Mouse (Mus musculus) CH12.LX (cell line): Measurements from ENCODE around the gene Nuak2.
A peak's percentile ranks its signal among the peaks of the same experiment; 100 is the strongest.

Experiments
- CHD1 ChIP-seq: IDR thresholded peaks from 2 replicates; pipeline ENCODE4 v1.6.1; 2012; ENCODE audit warnings: low read depth, low read length, improper control_type of control experiment, inconsistent platforms
- CHD2 ChIP-seq: IDR thresholded peaks from 2 replicates; pipeline ENCODE4 v1.6.1; 2011; ENCODE audit warnings: low read length, improper control_type of control experiment
- CTCF ChIP-seq, 2 experiments: IDR thresholded peaks in 1 of 2; conservative IDR thresholded peaks in 1 of 2; 2 replicates each; pipeline ENCODE4 v1.5.1; 2011 to 2012; ENCODE audit warnings: low read depth in 2 of 2, low read length in 2 of 2, improper control_type of control experiment in 1 of 2, inconsistent platforms in 1 of 2, mild to moderate bottlenecking in 1 of 2, moderate library complexity in 1 of 2
- GABPA ChIP-seq: IDR thresholded peaks from 2 replicates; pipeline ENCODE4 v1.6.1; 2012; ENCODE audit warnings: low read depth, low read length, improper control_type of control experiment, inconsistent platforms; ENCODE audit not compliant: insufficient replicate concordance
- MAFK ChIP-seq: IDR thresholded peaks from 2 replicates; pipeline ENCODE4 v1.6.1; 2011; ENCODE audit warnings: low read length, improper control_type of control experiment; ENCODE audit not compliant: insufficient replicate concordance
- MAZ ChIP-seq: IDR thresholded peaks from 2 replicates; pipeline ENCODE4 v1.6.1; 2012; ENCODE audit warnings: low read depth, mild to moderate bottlenecking, inconsistent platforms, low read length, improper control_type of control experiment, moderate library complexity
- RAD21 ChIP-seq: IDR thresholded peaks from 2 replicates; pipeline ENCODE4 v1.6.1; 2011; ENCODE audit warnings: low read depth, mild to moderate bottlenecking, low read length, improper control_type of control experiment, moderate library complexity
- SMC3 ChIP-seq: IDR thresholded peaks from 2 replicates; pipeline ENCODE4 v1.6.1; 2011; ENCODE audit warnings: low read depth, low read length, improper control_type of control experiment
- USF1 ChIP-seq: IDR thresholded peaks from 2 replicates; pipeline ENCODE4 v1.6.1; 2014; ENCODE audit warnings: low read depth, mild to moderate bottlenecking, inconsistent platforms, low read length, improper control_type of control experiment
- ZC3H11A ChIP-seq: IDR thresholded peaks from 2 replicates; pipeline ENCODE4 v1.6.1; 2012; ENCODE audit warnings: low read depth, mild to moderate bottlenecking, inconsistent platforms, low read length, improper control_type of control experiment

- TF ChIP-seq ZC3H11A = no peak
- TF ChIP-seq CTCF (conservative IDR thresholded peaks at IDR 0.05 in 1 of 2, IDR thresholded peaks at IDR 0.05 in 1 of 2; ENCODE audit: low read depth in 2 of 2, low read length in 2 of 2) = peak in 1 of 2 experiments; percentile 22; a peak in 2 of 4 replicates
- TF ChIP-seq SMC3 = no peak
- TF ChIP-seq MAZ = no peak
- no peak for TF ChIP-seq MAFK
- TF ChIP-seq CHD1 = no peak
- no peak for TF ChIP-seq RAD21
- no peak for TF ChIP-seq GABPA
- TF ChIP-seq CHD2 = no peak
- no peak for TF ChIP-seq USF1
Measured at GRCm38 (mm10) chr1:132290921-132291675, 24.8 kb upstream of the Nuak2 start.
